Mouse (Mus musculus): ENCODE measurements around the gene Abtb1. TPM values are rescaled to one million over a fixed set of nuclear protein-coding genes. Genes with fewer than 3 reads are reported as not detected.
A peak's percentile ranks its signal among the peaks of the same experiment; 100 is the strongest.

The Abtb1 gene
- polyA plus RNA-seq, 2 experiments = 39.0 to 43.1 TPM

GRCm38 (mm10) chr6:88857249-88857648 lies 15.5 kb upstream of the Abtb1 start:
- TF ChIP-seq EP300 (IDR thresholded peaks at IDR 0.05; ENCODE audit: low read depth) = no peak
- 0 out of 2 replicates have a peak, but pooled peaks have one; percentile 11 for TF ChIP-seq CTCF (IDR thresholded peaks at IDR 0.05; ENCODE audit: low read depth)
- peaks cover 2% of the 10 kb centered on the region for H3K27me3 ChIP-seq (ENCODE audit: control insufficient read depth, insufficient read depth, low read length)
- no peak overlapping the region for H3K4me3 ChIP-seq (ENCODE audit: insufficient read depth in 1 of 2, low read depth in 2 of 2, low read length in 2 of 2)
- DNase-seq (ENCODE audit: low read depth in 3 of 3, low spot score in 3 of 3) (no peak), ATAC-seq (ENCODE audit: insufficient read depth) (no peak)
- H3K4me1 ChIP-seq (replicated peaks; ENCODE audit: control insufficient read depth in 2 of 2, insufficient read depth in 2 of 2, low read length in 1 of 2) = no peaks in the 10 kb centered on the region
- H3K27ac ChIP-seq = no peak overlapping the region
- 27% methylated on average over 9 of the region's 9 CpGs for WGBS (ENCODE audit: insufficient replicate concordance)
- no peak overlapping the region for H3K4me2 ChIP-seq (ENCODE audit: low read depth)
- H3K36me3 ChIP-seq (replicated peaks; ENCODE audit: control insufficient read depth, insufficient read depth, low read depth) = no peaks in the 10 kb centered on the region
- H3K9me3 ChIP-seq (ENCODE audit: control insufficient read depth, low read length) = no peaks in the 10 kb centered on the region
- H3K9ac ChIP-seq (replicated peaks) = no peak overlapping the region

- Histone ChIP-seq H3K9me3 (ENCODE audit: control insufficient read depth, low read length) (no peaks in the 10 kb centered on the region), H3K27ac (no peak overlapping the region), H3K27me3 (ENCODE audit: control insufficient read depth, insufficient read depth, low read length) (peaks cover 2% of the 10 kb centered on the region), H3K36me3 (replicated peaks; ENCODE audit: control insufficient read depth, insufficient read depth, low read depth) (no peaks in the 10 kb centered on the region), H3K4me1 (replicated peaks; ENCODE audit: control insufficient read depth in 2 of 2, insufficient read depth in 2 of 2, low read length in 1 of 2) (no peaks in the 10 kb centered on the region), H3K9ac (replicated peaks) (no peak overlapping the region), H3K4me2 (ENCODE audit: low read depth) (no peak overlapping the region), H3K4me3 (ENCODE audit: insufficient read depth in 1 of 2, low read depth in 2 of 2, low read length in 2 of 2) (no peak overlapping the region)
- TF ChIP-seq CTCF (IDR thresholded peaks at IDR 0.05; ENCODE audit: low read depth) = peak; percentile 91
- no peak for TF ChIP-seq EP300 (IDR thresholded peaks at IDR 0.05; ENCODE audit: low read depth)
- peak; percentile 66 to 70 (median 67) for DNase-seq (ENCODE audit: low read depth in 3 of 3, low spot score in 3 of 3)
- WGBS (ENCODE audit: insufficient replicate concordance) = 10% methylated on average over 5 of the region's 5 CpGs
- ATAC-seq (ENCODE audit: insufficient read depth) = peak; percentile 49
These were observed 13.9 kb upstream of the Abtb1 start for GRCm38 (mm10) chr6:88855636-88856035.

- no peak overlapping the region for H3K4me2 ChIP-seq (ENCODE audit: low read depth)
- ATAC-seq (ENCODE audit: insufficient read depth) (no peak), DNase-seq (ENCODE audit: low read depth in 3 of 3, low spot score in 3 of 3) (no peak)
- no peaks in the 10 kb centered on the region for H3K9me3 ChIP-seq (ENCODE audit: control insufficient read depth, low read length)
- no peak for TF ChIP-seq CTCF (IDR thresholded peaks at IDR 0.05; ENCODE audit: low read depth)
- no peak for TF ChIP-seq EP300 (IDR thresholded peaks at IDR 0.05; ENCODE audit: low read depth)
- peaks cover 2% of the 10 kb centered on the region for H3K27me3 ChIP-seq (ENCODE audit: control insufficient read depth, insufficient read depth, low read length)
- 64% methylated on average over 5 of the region's 5 CpGs for WGBS (ENCODE audit: insufficient replicate concordance)
- no peak overlapping the region for H3K27ac ChIP-seq
- H3K4me3 ChIP-seq (ENCODE audit: insufficient read depth in 1 of 2, low read depth in 2 of 2, low read length in 2 of 2) = no peak overlapping the region
- no peaks in the 10 kb centered on the region for H3K4me1 ChIP-seq (replicated peaks; ENCODE audit: control insufficient read depth in 2 of 2, insufficient read depth in 2 of 2, low read length in 1 of 2)
- no peak overlapping the region for H3K9ac ChIP-seq (replicated peaks)
- H3K36me3 ChIP-seq (replicated peaks; ENCODE audit: control insufficient read depth, insufficient read depth, low read depth) = no peaks in the 10 kb centered on the region
These were observed 12.7 kb upstream of the Abtb1 start for GRCm38 (mm10) chr6:88854509-88854908.

GRCm38 (mm10) chr6:88850034-88850433 lies 8.2 kb upstream of the Abtb1 start:
- Histone ChIP-seq H3K9ac (replicated peaks) (no peak overlapping the region), H3K27me3 (ENCODE audit: control insufficient read depth, insufficient read depth, low read length) (no peaks in the 10 kb centered on the region), H3K9me3 (ENCODE audit: control insufficient read depth, low read length) (no peaks in the 10 kb centered on the region), H3K4me3 (ENCODE audit: insufficient read depth in 1 of 2, low read depth in 2 of 2, low read length in 2 of 2) (no peak overlapping the region), H3K36me3 (replicated peaks; ENCODE audit: control insufficient read depth, insufficient read depth, low read depth) (no peaks in the 10 kb centered on the region), H3K27ac (no peak overlapping the region), H3K4me1 (replicated peaks; ENCODE audit: control insufficient read depth in 2 of 2, insufficient read depth in 2 of 2, low read length in 1 of 2) (no peaks in the 10 kb centered on the region), H3K4me2 (ENCODE audit: low read depth) (no peak overlapping the region)
- no peak for DNase-seq (ENCODE audit: low read depth in 3 of 3, low spot score in 3 of 3)
- ATAC-seq (ENCODE audit: insufficient read depth) = no peak
- 75% methylated on average over 7 of the region's 7 CpGs for WGBS (ENCODE audit: insufficient replicate concordance)
- TF ChIP-seq EP300 (IDR thresholded peaks at IDR 0.05; ENCODE audit: low read depth) = no peak
- no peak for TF ChIP-seq CTCF (IDR thresholded peaks at IDR 0.05; ENCODE audit: low read depth)

- Histone ChIP-seq H3K9ac (replicated peaks) (no peak overlapping the region), H3K9me3 (ENCODE audit: control insufficient read depth, low read length) (no peaks in the 10 kb centered on the region), H3K36me3 (replicated peaks; ENCODE audit: control insufficient read depth, insufficient read depth, low read depth) (no peaks in the 10 kb centered on the region), H3K4me1 (replicated peaks; ENCODE audit: control insufficient read depth in 2 of 2, insufficient read depth in 2 of 2, low read length in 1 of 2) (no peaks in the 10 kb centered on the region), H3K27me3 (ENCODE audit: control insufficient read depth, insufficient read depth, low read length) (no peaks in the 10 kb centered on the region), H3K27ac (no peak overlapping the region), H3K4me2 (ENCODE audit: low read depth) (no peak overlapping the region), H3K4me3 (ENCODE audit: insufficient read depth in 1 of 2, low read depth in 2 of 2, low read length in 2 of 2) (no peak overlapping the region)
- TF ChIP-seq CTCF (IDR thresholded peaks at IDR 0.05; ENCODE audit: low read depth) = peak; percentile 82
- no peak for TF ChIP-seq EP300 (IDR thresholded peaks at IDR 0.05; ENCODE audit: low read depth)
- 0 out of 2 replicates have a peak, but pooled peaks have one; percentile 20 for ATAC-seq (ENCODE audit: insufficient read depth)
- WGBS (ENCODE audit: insufficient replicate concordance) = 36% methylated on average over 4 of the region's 4 CpGs
- DNase-seq (ENCODE audit: low read depth in 3 of 3, low spot score in 3 of 3) = no peak
These were observed 7.5 kb upstream of the Abtb1 start for GRCm38 (mm10) chr6:88849270-88849669.
